Mouse (Mus musculus): ENCODE measurements around the gene Apoc1. TPM values are rescaled to one million over a fixed set of nuclear protein-coding genes. Genes with fewer than 3 reads are reported as not detected.

The Apoc1 gene
- total RNA-seq, 2 experiments from 2014 or later: 28.1 TPM; not detected in 1

GRCm38 (mm10) chr7:19663940-19664339, 28.5 kb downstream of the Apoc1 start:
- ATAC-seq (replicated peaks; ENCODE audit: low FRiP score, poor library complexity, severe bottlenecking): no peak

- no peak for ATAC-seq (replicated peaks; ENCODE audit: low FRiP score, poor library complexity, severe bottlenecking)
Measured at GRCm38 (mm10) chr7:19652614-19653013, 39.8 kb downstream of the Apoc1 start.

- no peak; the same call in 1 of the 2 replicates for ATAC-seq (replicated peaks; ENCODE audit: low FRiP score, poor library complexity, severe bottlenecking)
Measured at GRCm38 (mm10) chr7:19651063-19651786, 41.2 kb downstream of the Apoc1 start.

GRCm38 (mm10) chr7:19641223-19641622, 51.2 kb downstream of the Apoc1 start:
- no peak for ATAC-seq (replicated peaks; ENCODE audit: low FRiP score, poor library complexity, severe bottlenecking)

Other genes with a start within 250 kb of the Apoc1 start
- gene Mark4, start 233.8 kb downstream of the Apoc1 start, total RNA-seq (2015; ENCODE audit: low replicate concordance): 4.3 and 8.8 TPM in 2 replicates
- 1.1 and 1.2 TPM in 2 replicates for gene Mark4, start 233.8 kb downstream of the Apoc1 start, total RNA-seq (2017; ENCODE audit: low replicate concordance)
- gene Exoc3l2, start 229.3 kb downstream of the Apoc1 start, total RNA-seq (2015; ENCODE audit: low replicate concordance): not detected in 2 replicates
- not detected in 2 replicates for gene Exoc3l2, start 229.3 kb downstream of the Apoc1 start, total RNA-seq (2017; ENCODE audit: low replicate concordance)
- 2.9 TPM in 2 replicates for gene Bloc1s3, start 184.3 kb downstream of the Apoc1 start, total RNA-seq (2015; ENCODE audit: low replicate concordance)
- 0.13 and 0.15 TPM in 2 replicates for gene Bloc1s3, start 184.3 kb downstream of the Apoc1 start, total RNA-seq (2017; ENCODE audit: low replicate concordance)
- gene Trappc6a, start 184.3 kb downstream of the Apoc1 start, total RNA-seq (2015; ENCODE audit: low replicate concordance): 12.6 and 31.9 TPM in 2 replicates
- 3.5 and 5.8 TPM in 2 replicates for gene Trappc6a, start 184.3 kb downstream of the Apoc1 start, total RNA-seq (2017; ENCODE audit: low replicate concordance)
- gene Nkpd1, start 174.8 kb downstream of the Apoc1 start, total RNA-seq (2015; ENCODE audit: low replicate concordance): not detected in 2 replicates
- not detected in 2 replicates for gene Nkpd1, start 174.8 kb downstream of the Apoc1 start, total RNA-seq (2017; ENCODE audit: low replicate concordance)
- 51.1 and 51.5 TPM in 2 replicates for gene Ppp1r37, start 129.6 kb downstream of the Apoc1 start, total RNA-seq (2015; ENCODE audit: low replicate concordance)
- gene Ppp1r37, start 129.6 kb downstream of the Apoc1 start, total RNA-seq (2017; ENCODE audit: low replicate concordance): 54.5 and 74.7 TPM in 2 replicates
- gene Zfp296, start 115.4 kb downstream of the Apoc1 start, total RNA-seq (2015; ENCODE audit: low replicate concordance): not detected in 2 replicates
- 1.7 TPM in 1 of 2 replicates, not detected in the other for gene Zfp296, start 115.4 kb downstream of the Apoc1 start, total RNA-seq (2017; ENCODE audit: low replicate concordance)
- gene Gemin7, start 115.1 kb downstream of the Apoc1 start, total RNA-seq (2015; ENCODE audit: low replicate concordance): 78.9 and 80.1 TPM in 2 replicates
- gene Gemin7, start 115.1 kb downstream of the Apoc1 start, total RNA-seq (2017; ENCODE audit: low replicate concordance): 19.6 and 26.4 TPM in 2 replicates
- 12.3 and 14.3 TPM in 2 replicates for gene Clasrp, start 88.2 kb downstream of the Apoc1 start, total RNA-seq (2015; ENCODE audit: low replicate concordance)
- gene Clasrp, start 88.2 kb downstream of the Apoc1 start, total RNA-seq (2017; ENCODE audit: low replicate concordance): 19.9 and 45.4 TPM in 2 replicates
- 1.7 and 3.2 TPM in 2 replicates for gene Relb, start 63.2 kb downstream of the Apoc1 start, total RNA-seq (2015; ENCODE audit: low replicate concordance)
- 4.0 TPM in 1 of 2 replicates, not detected in the other for gene Relb, start 63.2 kb downstream of the Apoc1 start, total RNA-seq (2017; ENCODE audit: low replicate concordance)
- 34.8 and 90.5 TPM in 2 replicates for gene Clptm1, start 27.6 kb downstream of the Apoc1 start, total RNA-seq (2015; ENCODE audit: low replicate concordance)
- 34.0 and 34.3 TPM in 2 replicates for gene Clptm1, start 27.6 kb downstream of the Apoc1 start, total RNA-seq (2017; ENCODE audit: low replicate concordance)
- 8.0 and 22.7 TPM in 2 replicates for gene Apoc2, start 14.7 kb downstream of the Apoc1 start, total RNA-seq (2015; ENCODE audit: low replicate concordance)
- not detected in 2 replicates for gene Apoc2, start 14.7 kb downstream of the Apoc1 start, total RNA-seq (2017; ENCODE audit: low replicate concordance)
- not detected in 2 replicates for gene Gm44805, start 11.2 kb downstream of the Apoc1 start, total RNA-seq (2015; ENCODE audit: low replicate concordance)
- not detected in 2 replicates for gene Gm44805, start 11.2 kb downstream of the Apoc1 start, total RNA-seq (2017; ENCODE audit: low replicate concordance)
- not detected in 2 replicates for gene Apoc4, start 11.2 kb downstream of the Apoc1 start, total RNA-seq (2015; ENCODE audit: low replicate concordance)
- gene Apoc4, start 11.2 kb downstream of the Apoc1 start, total RNA-seq (2017; ENCODE audit: low replicate concordance): not detected in 2 replicates
- 49.9 and 66.0 TPM in 2 replicates for gene Apoe, start 6.5 kb upstream of the Apoc1 start, total RNA-seq (2015; ENCODE audit: low replicate concordance)
- gene Apoe, start 6.5 kb upstream of the Apoc1 start, total RNA-seq (2017; ENCODE audit: low replicate concordance): 260 and 282 TPM in 2 replicates
- 14.7 and 16.9 TPM in 2 replicates for gene Tomm40, start 22.8 kb upstream of the Apoc1 start, total RNA-seq (2015; ENCODE audit: low replicate concordance)
- 8.9 and 10.4 TPM in 2 replicates for gene Tomm40, start 22.8 kb upstream of the Apoc1 start, total RNA-seq (2017; ENCODE audit: low replicate concordance)
- not detected in 2 replicates for gene Nectin2, start 57.8 kb upstream of the Apoc1 start, total RNA-seq (2015; ENCODE audit: low replicate concordance)
- 0.64 TPM in 1 of 2 replicates, not detected in the other for gene Nectin2, start 57.8 kb upstream of the Apoc1 start, total RNA-seq (2017; ENCODE audit: low replicate concordance)
- not detected in 2 replicates for gene Bcam, start 78.4 kb upstream of the Apoc1 start, total RNA-seq (2015; ENCODE audit: low replicate concordance)
- gene Bcam, start 78.4 kb upstream of the Apoc1 start, total RNA-seq (2017; ENCODE audit: low replicate concordance): not detected in 2 replicates
- not detected in 2 replicates for gene Cblc, start 104.1 kb upstream of the Apoc1 start, total RNA-seq (2015; ENCODE audit: low replicate concordance)
- not detected in 2 replicates for gene Cblc, start 104.1 kb upstream of the Apoc1 start, total RNA-seq (2017; ENCODE audit: low replicate concordance)
- 15.5 and 21.3 TPM in 2 replicates for gene Bcl3, start 130.1 kb upstream of the Apoc1 start, total RNA-seq (2015; ENCODE audit: low replicate concordance)
- 0.77 TPM in 1 of 2 replicates, not detected in the other for gene Bcl3, start 130.1 kb upstream of the Apoc1 start, total RNA-seq (2017; ENCODE audit: low replicate concordance)
- not detected in 2 replicates for gene Gm19345, start 159.3 kb upstream of the Apoc1 start, total RNA-seq (2015; ENCODE audit: low replicate concordance)
- gene Gm19345, start 159.3 kb upstream of the Apoc1 start, total RNA-seq (2017; ENCODE audit: low replicate concordance): not detected in 2 replicates
- not detected in 2 replicates for gene Ceacam16, start 168.6 kb upstream of the Apoc1 start, total RNA-seq (2015; ENCODE audit: low replicate concordance)
- gene Ceacam16, start 168.6 kb upstream of the Apoc1 start, total RNA-seq (2017; ENCODE audit: low replicate concordance): not detected in 2 replicates
- not detected in 2 replicates for gene Ceacam19, start 195.3 kb upstream of the Apoc1 start, total RNA-seq (2015; ENCODE audit: low replicate concordance)
- not detected in 2 replicates for gene Ceacam19, start 195.3 kb upstream of the Apoc1 start, total RNA-seq (2017; ENCODE audit: low replicate concordance)
- 0.72 TPM in 1 of 2 replicates, not detected in the other for gene Pvr, start 228.5 kb upstream of the Apoc1 start, total RNA-seq (2015; ENCODE audit: low replicate concordance)
- gene Pvr, start 228.5 kb upstream of the Apoc1 start, total RNA-seq (2017; ENCODE audit: low replicate concordance): 0.13 and 2.0 TPM in 2 replicates

All from erythroid progenitor cell, adult 5-6 weeks (primary cell).